Mouse (Mus musculus) forebrain, embryonic 14.5 days (tissue): ENCODE results near the gene Olfr1158. TPM values are rescaled to one million over a fixed set of nuclear protein-coding genes. Genes with fewer than 3 reads are reported as not detected.
"Not testable (repeated sequence)": the region's sequence is repeated elsewhere in the genome, so short reads cannot be mapped to it uniquely, and the experiment has no call there.

ENCODE experiments used
- ATAC-seq: fragments of 200-750 bp; cut with Nextera tagmentation; 2 replicates; pipeline ENCODE4 v1.8.0; 2017; ENCODE audit warnings: mild to moderate bottlenecking, moderate library complexity
- DNase-seq: peaks from one replicate; pipeline ENCODE4 v3.0.0-alpha.2; 2015; ENCODE audit warnings: low spot score
- H3K27ac ChIP-seq: fragments of 300-500 bp; sonication (generic); 2 replicates; pipeline ENCODE4 v1.5.1; 2014; ENCODE audit warnings: low read depth, mild to moderate bottlenecking, control low read depth, low read length, moderate library complexity
- H3K27me3 ChIP-seq: fragments of 300-500 bp; sonication (generic); replicated peaks from 2 replicates; pipeline ENCODE4 v1.6.1; 2014; ENCODE audit warnings: low read length, control low read depth, mixed read lengths; ENCODE audit not compliant: control insufficient read depth, insufficient read depth
- H3K36me3 ChIP-seq: fragments of 300-500 bp; sonication (generic); 2 replicates; pipeline ENCODE4 v1.6.1; 2014; ENCODE audit warnings: low read length, control low read depth; ENCODE audit not compliant: control insufficient read depth, insufficient read depth
- H3K4me1 ChIP-seq: fragments of 300-500 bp; sonication (generic); 2 replicates; pipeline ENCODE4 v1.6.1; 2014; ENCODE audit warnings: antibody characterized with exemption, low read length, control low read depth; ENCODE audit not compliant: control insufficient read depth, insufficient read depth
- H3K4me2 ChIP-seq: fragments of 300-500 bp; sonication (generic); 2 replicates; pipeline ENCODE4 v1.6.1; 2014; ENCODE audit warnings: mild to moderate bottlenecking, control low read depth, low read length
- H3K4me3 ChIP-seq: fragments of 300-500 bp; sonication (generic); 2 replicates; pipeline ENCODE4 v1.5.1; 2014; ENCODE audit warnings: low read depth, low read length, control low read depth
- H3K9ac ChIP-seq: fragments of 300-500 bp; sonication (generic); 2 replicates; pipeline ENCODE4 v1.6.1; 2014; ENCODE audit warnings: mild to moderate bottlenecking, low read length, control low read depth, moderate library complexity
- H3K9me3 ChIP-seq: fragments of 300-500 bp; sonication (generic); replicated peaks from 2 replicates; pipeline ENCODE4 v1.6.1; 2016; ENCODE audit warnings: low read length, control low read depth, mixed read lengths; ENCODE audit not compliant: control insufficient read depth
- WGBS: fragments of 180-500 bp; shearing (Covaris S2); extraction: QIAGEN DNeasy Blood & Tissue Kit; methylation state at CpG from one replicate; pipeline ENCODE4 v1.1.7; 2014; 5-methylcytosine and 5-hydroxymethylcytosine counted together
- polyA plus RNA-seq: library from polyadenylated mRNA; unstranded; fragments of >200 nt; fragmentation: Nextera tagmentation; extraction: Ambion mirVana; gene quantifications from 2 replicates; pipeline ENCODE4 v1.2.1, GENCODE M21; 2014

Gene Olfr1158
- not detected in 2 replicates for polyA plus RNA-seq

DNA sequence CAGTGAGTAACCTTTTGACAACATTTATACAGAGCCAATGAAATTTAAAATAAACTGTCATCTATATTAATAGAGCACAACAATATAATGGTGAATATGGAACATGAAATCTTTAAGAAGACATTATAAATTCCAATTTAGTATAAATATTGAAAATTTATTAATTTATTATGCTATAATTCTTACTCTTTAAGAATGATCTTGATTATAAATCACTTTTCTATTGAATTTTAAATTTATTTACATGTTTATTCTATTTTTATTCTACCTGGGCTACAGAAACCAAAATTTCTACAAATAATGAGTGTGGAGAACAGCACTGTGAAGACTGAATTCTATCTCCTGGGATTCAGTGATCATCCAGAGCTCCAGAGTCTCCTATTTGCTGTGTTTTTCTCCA, at the start of gene Olfr1158:
Gene Olfr1158, plus strand, starts transcription at position 301 of the 400 bp plus-strand sequence.
- no peaks in the 10 kb centered on the region for H3K36me3 ChIP-seq
- H3K4me2 ChIP-seq: no peak within 1 kb of the TSS
- no peak within 1 kb of the TSS for H3K27ac ChIP-seq
- H3K9ac ChIP-seq: no peak within 1 kb of the TSS
- DNase-seq (no peak), ATAC-seq (no peak)
- no peaks in the 10 kb centered on the region for H3K27me3 ChIP-seq
- H3K9me3 ChIP-seq: no peaks in the 10 kb centered on the region
- no peaks in the 10 kb centered on the region for H3K4me1 ChIP-seq
- H3K4me3 ChIP-seq: no peak within 1 kb of the TSS

DNA sequence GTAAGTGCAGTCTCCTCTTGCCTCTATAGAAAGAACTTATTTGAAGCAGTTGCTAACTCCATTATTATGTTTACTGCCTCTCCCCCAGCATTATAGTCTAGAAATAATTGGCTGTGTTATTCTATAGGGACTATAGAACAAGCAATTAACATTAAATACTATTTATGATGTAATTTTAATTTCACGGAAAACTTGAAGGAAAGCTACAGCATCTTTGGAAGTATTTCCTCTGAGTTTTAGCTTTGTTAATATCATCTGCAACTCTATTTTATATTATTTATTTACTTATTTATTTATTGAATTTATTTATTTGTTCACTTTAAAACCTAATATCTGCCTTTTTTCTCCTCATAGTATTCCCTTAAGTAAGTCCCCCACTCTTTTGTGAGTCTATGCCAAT, 44.9 kb upstream of the Olfr1158 start, which contains the start of gene Olfr1155:
Gene Olfr1155, minus strand, starts transcription at position 101 of the 400 bp plus-strand sequence.
- no peaks in the 10 kb centered on the region for H3K27me3 ChIP-seq
- no peak for ATAC-seq
- WGBS: 93% methylated on average over 1 of the region's 1 CpGs

DNA sequence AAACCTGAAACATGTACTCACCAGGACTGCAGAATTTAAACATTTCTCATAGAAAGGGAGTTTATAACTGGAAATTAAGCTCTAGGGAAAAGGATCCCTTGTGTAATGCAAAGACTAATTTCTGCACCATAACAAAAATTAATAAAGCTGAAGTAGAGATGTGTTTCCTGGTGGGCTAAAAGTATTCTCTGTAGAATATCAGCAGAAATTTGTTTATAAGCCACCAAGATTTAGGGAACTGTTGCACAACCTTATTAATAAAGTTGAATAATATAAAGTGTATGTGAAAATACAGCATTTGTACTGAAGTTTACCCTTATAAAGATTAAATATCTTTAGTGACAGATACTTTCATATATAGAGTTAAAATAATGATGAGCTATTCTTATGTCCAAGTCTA, 36.9 kb upstream of the Olfr1158 start, which contains the start of gene Olfr1156:
Gene Olfr1156, minus strand, starts transcription at position 101 of the 400 bp plus-strand sequence.
- Histone ChIP-seq H3K27ac (no peak within 1 kb of the TSS), H3K4me3 (no peak within 1 kb of the TSS), H3K4me2 (no peak within 1 kb of the TSS), H3K9me3 (no peaks in the 10 kb centered on the region), H3K9ac (no peak within 1 kb of the TSS), H3K4me1 (no peaks in the 10 kb centered on the region), H3K27me3 (no peaks in the 10 kb centered on the region), H3K36me3 (no peaks in the 10 kb centered on the region)
- no peak for ATAC-seq
- DNase-seq: no peak

More for the DNA sequence above, 44.9 kb upstream of the Olfr1158 start, which contains the start of gene Olfr1155:
- Histone ChIP-seq H3K9ac (no peak within 1 kb of the TSS), H3K4me3 (no peak within 1 kb of the TSS), H3K4me2 (no peak within 1 kb of the TSS), H3K27ac (no peak within 1 kb of the TSS), H3K9me3 (no peaks in the 10 kb centered on the region), H3K36me3 (no peaks in the 10 kb centered on the region), H3K4me1 (no peaks in the 10 kb centered on the region)
- no peak for DNase-seq

DNA sequence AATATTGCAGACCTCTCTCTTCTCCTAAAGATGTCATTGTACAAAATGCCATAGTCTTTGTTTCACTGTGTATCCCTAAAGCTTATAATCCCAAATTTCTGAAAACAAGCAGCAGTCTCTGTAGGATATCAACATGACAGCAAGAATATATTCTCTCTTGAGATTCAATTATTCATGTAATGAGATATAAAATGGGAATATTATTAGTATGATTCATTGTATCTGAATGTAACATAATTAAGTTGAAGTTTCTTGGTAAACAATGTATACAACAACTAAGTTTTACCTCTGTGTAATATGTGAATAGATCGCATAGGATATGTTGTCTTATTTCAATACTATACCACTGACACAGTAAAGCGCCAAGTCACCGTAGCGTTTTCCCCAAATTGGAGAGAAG, 21.7 kb upstream of the Olfr1158 start, which contains the start of gene Olfr1157:
Gene Olfr1157, minus strand, starts transcription at position 101 of the 400 bp plus-strand sequence.
- no peak for DNase-seq
- 96% methylated on average over 4 of the region's 4 CpGs for WGBS
- Histone ChIP-seq H3K4me2 (no peak within 1 kb of the TSS), H3K9ac (no peak within 1 kb of the TSS), H3K27me3 (no peaks in the 10 kb centered on the region), H3K36me3 (no peaks in the 10 kb centered on the region), H3K27ac (no peak within 1 kb of the TSS), H3K9me3 (no peaks in the 10 kb centered on the region), H3K4me3 (no peak within 1 kb of the TSS), H3K4me1 (no peaks in the 10 kb centered on the region)
- no peak for ATAC-seq

DNA sequence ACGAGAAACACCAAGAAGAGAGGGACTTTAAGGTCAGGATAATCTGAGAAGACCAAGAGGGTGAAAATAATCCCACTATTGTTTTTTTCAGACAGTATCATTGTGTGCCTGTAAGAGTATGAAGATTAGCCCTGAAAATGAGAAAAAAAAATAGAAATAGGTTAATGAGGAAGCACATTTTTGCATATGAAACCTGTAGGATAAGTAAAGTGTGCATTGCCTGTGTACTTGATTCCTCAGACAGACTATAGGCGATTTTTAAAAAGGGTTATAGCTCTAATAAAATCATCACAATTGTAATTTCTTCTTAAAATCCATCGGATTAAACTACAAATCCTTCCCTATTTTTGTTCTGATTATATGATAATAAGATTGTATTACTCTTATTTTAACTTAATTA, 15.3 kb upstream of the Olfr1158 start, which contains the start of gene Olfr74:
Gene Olfr74, minus strand, starts transcription at position 101 of the 400 bp plus-strand sequence.
- no peaks in the 10 kb centered on the region for H3K36me3 ChIP-seq
- no peak within 1 kb of the TSS for H3K4me3 ChIP-seq
- 82% methylated on average over 3 of the region's 3 CpGs for WGBS
- H3K9ac ChIP-seq: no peak within 1 kb of the TSS
- no peaks in the 10 kb centered on the region for H3K4me1 ChIP-seq
- no peaks in the 10 kb centered on the region for H3K9me3 ChIP-seq
- DNase-seq: no peak
- no peaks in the 10 kb centered on the region for H3K27me3 ChIP-seq
- no peak for ATAC-seq
- no peak within 1 kb of the TSS for H3K27ac ChIP-seq
- H3K4me2 ChIP-seq: no peak within 1 kb of the TSS

DNA sequence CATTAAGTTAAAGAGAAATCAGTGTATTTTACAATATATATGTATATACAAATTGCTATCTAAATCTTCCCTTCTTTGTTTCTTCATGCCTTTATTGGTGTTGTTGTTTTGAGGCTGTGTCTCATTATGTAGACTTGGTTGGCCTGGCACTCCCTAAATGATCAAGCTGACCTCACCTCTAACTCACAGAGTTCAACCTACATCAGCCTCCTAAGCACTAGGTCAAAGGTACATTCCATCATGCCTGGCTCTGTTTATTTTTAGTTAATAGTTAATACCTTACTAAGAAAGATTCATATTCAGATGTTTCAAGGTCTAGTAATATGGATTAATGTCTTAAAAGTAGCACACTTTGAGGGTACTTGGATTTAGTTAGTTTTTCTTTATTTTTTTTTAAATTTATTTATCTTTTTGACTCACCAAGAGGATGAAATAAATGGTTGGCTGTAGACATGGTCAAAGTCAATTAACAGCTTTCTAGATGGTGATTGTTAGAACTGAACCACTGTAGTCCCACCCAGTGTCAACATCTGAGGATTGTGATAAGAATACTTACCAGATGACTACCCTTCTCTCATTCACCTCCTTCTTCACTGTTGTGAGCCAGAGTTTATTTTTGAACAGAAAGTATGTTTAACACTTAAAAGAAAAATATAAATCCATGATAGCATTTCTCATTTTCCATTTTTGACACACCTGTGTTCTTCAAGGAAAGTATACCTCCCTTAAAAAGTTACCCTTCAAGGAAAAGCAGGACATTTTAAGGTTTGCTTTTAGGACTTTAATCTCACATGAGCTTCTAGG, 17.8 kb downstream of the Olfr1158 start, which contains the start of gene Olfr1160:
Gene Olfr1160, minus strand, starts transcription at position 754 of the 804 bp plus-strand sequence.
- no peak for DNase-seq
- H3K4me1 ChIP-seq: no peaks in the 10 kb centered on the region
- H3K4me2 ChIP-seq: no peak within 1 kb of the TSS
- H3K27me3 ChIP-seq: no peaks in the 10 kb centered on the region
- no peak within 1 kb of the TSS for H3K9ac ChIP-seq
- H3K9me3 ChIP-seq: no peaks in the 10 kb centered on the region
- no peak for ATAC-seq
- no peak within 1 kb of the TSS for H3K4me3 ChIP-seq
- H3K27ac ChIP-seq: no peak within 1 kb of the TSS
- H3K36me3 ChIP-seq: no peaks in the 10 kb centered on the region

DNA sequence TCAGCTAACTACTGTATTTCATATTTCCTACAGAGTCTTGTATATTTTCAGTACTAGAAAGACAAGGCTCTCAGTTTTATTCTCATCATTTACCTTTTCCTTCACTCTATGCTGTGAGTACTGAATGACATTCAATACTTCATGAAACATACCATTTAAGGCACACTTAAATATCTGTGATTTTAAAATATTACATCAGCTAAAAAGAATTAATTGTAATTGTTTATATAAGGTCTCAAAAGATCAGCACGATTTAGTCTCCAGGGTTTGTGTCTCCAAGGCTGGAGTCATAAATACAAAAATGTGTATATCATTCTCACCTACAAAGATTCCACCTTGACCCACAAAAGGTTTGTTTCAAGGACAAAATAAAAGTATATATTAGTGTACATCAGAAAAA, 32.6 kb downstream of the Olfr1158 start, which contains the start of gene Olfr1161:
Gene Olfr1161, plus strand, starts transcription at position 301 of the 400 bp plus-strand sequence.
- not testable (repeated sequence) for H3K27me3 ChIP-seq, ATAC-seq, H3K27ac ChIP-seq, H3K36me3 ChIP-seq, DNase-seq, H3K4me1 ChIP-seq, H3K4me2 ChIP-seq, H3K9ac ChIP-seq, H3K4me3 ChIP-seq, H3K9me3 ChIP-seq
- WGBS: 87% methylated on average over 1 of the region's 1 CpGs

DNA sequence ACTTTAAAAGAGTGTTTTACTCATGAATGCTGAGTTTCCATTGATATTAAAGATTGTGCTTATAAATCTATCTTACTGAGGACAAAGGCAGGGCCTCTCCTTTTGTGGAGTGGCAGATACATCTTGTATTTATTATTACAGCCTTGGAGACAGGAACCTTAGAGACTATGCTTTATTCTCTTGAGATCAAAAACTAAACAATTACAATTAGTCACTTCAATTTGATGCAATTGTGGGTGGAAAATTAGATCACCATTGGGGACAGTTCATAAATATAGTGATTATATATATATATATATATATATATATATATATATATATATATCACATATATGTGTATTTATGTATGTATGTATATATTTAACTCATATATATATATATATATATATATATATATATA, 47.7 kb downstream of the Olfr1158 start, which contains the start of gene Olfr73:
Gene Olfr73, minus strand, starts transcription at position 101 of the 400 bp plus-strand sequence.
- no peaks in the 10 kb centered on the region for H3K36me3 ChIP-seq
- no peaks in the 10 kb centered on the region for H3K9me3 ChIP-seq
- DNase-seq: no peak
- no peak for ATAC-seq
- H3K27me3 ChIP-seq: no peaks in the 10 kb centered on the region
- H3K4me3 ChIP-seq: no peak within 1 kb of the TSS
- H3K9ac ChIP-seq: no peak within 1 kb of the TSS
- no peaks in the 10 kb centered on the region for H3K4me1 ChIP-seq
- H3K27ac ChIP-seq: no peak within 1 kb of the TSS
- H3K4me2 ChIP-seq: no peak within 1 kb of the TSS
